Mouse (Mus musculus) liver, embryonic 14.5 days (tissue): ENCODE measurements around the gene Tgfbr3. TPM values are rescaled to one million over a fixed set of nuclear protein-coding genes. Genes with fewer than 3 reads are reported as not detected.

Experiments used
- ATAC-seq: fragments of 200-750 bp; cut with Nextera tagmentation; 2 replicates; pipeline ENCODE4 v1.8.0; 2017; ENCODE audit warnings: moderate number of reproducible peaks, mild to moderate bottlenecking, moderate library complexity; ENCODE audit not compliant: insufficient read depth
- DNase-seq, 3 experiments: peaks; one replicate each; pipeline ENCODE4 v3.0.0-alpha.2; 2012 to 2013; ENCODE audit warnings: low read depth in 3 of 3, low spot score in 3 of 3
- H3K27ac ChIP-seq: fragments of 300-500 bp; sonication (generic); 2 replicates; pipeline ENCODE4 v1.5.1; 2014; ENCODE audit warnings: moderate library complexity, mild to moderate bottlenecking, control low read depth, inconsistent platforms
- H3K27me3 ChIP-seq: fragments of 300-500 bp; sonication (generic); 2 replicates; pipeline ENCODE4 v1.6.1; 2014; ENCODE audit warnings: mild to moderate bottlenecking, low read length, moderate library complexity; ENCODE audit not compliant: control insufficient read depth, insufficient read depth
- H3K36me3 ChIP-seq: fragments of 300-500 bp; sonication (generic); replicated peaks from 2 replicates; pipeline ENCODE4 v1.6.1; 2014; ENCODE audit warnings: low read depth; ENCODE audit not compliant: control insufficient read depth, insufficient read depth
- H3K4me1 ChIP-seq, 2 experiments: fragments of 200-500 bp in 1 of 2; fragments of 300-500 bp in 1 of 2; sonication (generic) in 1 of 2; replicated peaks; 2 replicates each; pipeline ENCODE4 v1.6.1; 2012 to 2014; ENCODE audit warnings: antibody characterized with exemption in 1 of 2, inconsistent platforms in 1 of 2, low read length in 1 of 2; ENCODE audit not compliant: control insufficient read depth in 2 of 2, insufficient read depth in 2 of 2
- H3K4me2 ChIP-seq: fragments of 300-500 bp; sonication (generic); 2 replicates; pipeline ENCODE4 v1.6.1; 2014; ENCODE audit warnings: low read depth, mild to moderate bottlenecking, control low read depth, moderate library complexity
- H3K4me3 ChIP-seq, 2 experiments: fragments of 200-500 bp in 1 of 2; fragments of 300-500 bp in 1 of 2; sonication (generic) in 1 of 2; 2 replicates each; pipeline ENCODE4 v1.5.1; 2012 to 2014; ENCODE audit warnings: low read depth in 2 of 2, low read length in 2 of 2, mild to moderate bottlenecking in 2 of 2, control low read depth in 1 of 2, inconsistent platforms in 1 of 2, moderate library complexity in 1 of 2; ENCODE audit not compliant: insufficient read depth in 1 of 2
- H3K9ac ChIP-seq: fragments of 300-500 bp; sonication (generic); replicated peaks from 2 replicates; pipeline ENCODE4 v1.6.1; 2014; ENCODE audit warnings: mild to moderate bottlenecking, control low read depth, moderate library complexity
- H3K9me3 ChIP-seq: fragments of 300-500 bp; sonication (generic); 2 replicates; pipeline ENCODE4 v1.6.1; 2016; ENCODE audit warnings: low read length, mixed read lengths; ENCODE audit not compliant: control insufficient read depth
- CTCF ChIP-seq: IDR thresholded peaks from 2 replicates; pipeline ENCODE4 v1.5.1; 2016; ENCODE audit warnings: antibody characterized with exemption, low read depth, control low read depth
- EP300 ChIP-seq: IDR thresholded peaks from 2 replicates; pipeline ENCODE4 v1.6.1; 2016; ENCODE audit warnings: antibody characterized with exemption, low read depth
- WGBS: fragments of 180-500 bp; shearing (Covaris S2); extraction: QIAGEN DNeasy Blood & Tissue Kit; methylation state at CpG from one replicate; pipeline ENCODE4 v1.1.7; 2014; ENCODE audit not compliant: insufficient replicate concordance; 5-methylcytosine and 5-hydroxymethylcytosine counted together
- polyA plus RNA-seq, 2 experiments: library from polyadenylated mRNA; depleted of rRNA in 1 of 2; stranded (reverse) in 1 of 2; unstranded in 1 of 2; fragments of >200 nt; fragmentation: Nextera tagmentation in 1 of 2; extraction: Ambion mirVana in 1 of 2; gene quantifications; 2 replicates each; pipeline versions ENCODE4 v1.2.1 to v1.2.3; 2012 to 2014

Gene Tgfbr3
- polyA plus RNA-seq, 2 experiments, result 4.3 to 7.5 TPM

DNA sequence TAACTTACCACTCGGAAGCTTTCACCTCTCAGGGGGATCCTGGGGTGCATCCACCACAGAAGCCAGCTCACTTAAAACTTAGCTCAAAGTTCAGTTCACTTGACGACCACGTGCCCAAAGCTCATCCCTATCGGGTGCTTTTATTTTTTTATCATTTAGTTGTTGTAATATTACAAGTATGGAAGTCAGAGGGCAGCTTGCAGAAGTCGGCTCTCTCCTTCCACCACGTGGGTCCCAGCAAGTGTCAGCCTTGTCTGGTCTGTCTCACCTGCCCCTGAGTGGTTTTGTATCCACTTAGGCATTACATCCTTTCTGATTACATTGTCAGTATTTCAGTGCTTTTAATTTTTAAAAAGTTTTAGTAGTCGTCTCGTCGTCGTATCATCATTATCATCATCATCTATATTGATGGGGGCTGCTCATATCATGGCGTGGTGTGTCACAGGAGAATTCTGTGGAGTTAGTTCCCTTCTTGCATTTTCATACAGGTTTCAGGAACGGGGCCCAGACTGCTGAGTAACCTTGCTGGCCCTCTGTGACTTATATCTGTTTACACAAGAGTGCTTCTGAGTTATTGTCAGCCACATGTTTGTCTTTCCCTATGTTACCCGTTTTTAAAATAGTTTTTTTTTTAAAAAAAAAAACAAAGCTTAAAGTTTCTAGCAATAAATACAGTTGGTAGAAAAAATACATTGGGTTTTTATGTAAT lies 14.8 kb upstream of the Tgfbr3 start:
- H3K27ac ChIP-seq, result no peak overlapping the region
- H3K27me3 ChIP-seq, result no peaks in the 10 kb centered on the region
- H3K36me3 ChIP-seq, result no peaks in the 10 kb centered on the region
- no peak for TF ChIP-seq CTCF
- no peak for TF ChIP-seq EP300
- no peak overlapping the region for H3K4me3 ChIP-seq
- H3K4me2 ChIP-seq, result no peak overlapping the region
- DNase-seq (no peak), ATAC-seq (no peak)
- WGBS, result 53% methylated on average over 13 of the region's 13 CpGs
- no peaks in the 10 kb centered on the region for H3K4me1 ChIP-seq
- no peak overlapping the region for H3K9ac ChIP-seq
- H3K9me3 ChIP-seq, result no peaks in the 10 kb centered on the region

DNA sequence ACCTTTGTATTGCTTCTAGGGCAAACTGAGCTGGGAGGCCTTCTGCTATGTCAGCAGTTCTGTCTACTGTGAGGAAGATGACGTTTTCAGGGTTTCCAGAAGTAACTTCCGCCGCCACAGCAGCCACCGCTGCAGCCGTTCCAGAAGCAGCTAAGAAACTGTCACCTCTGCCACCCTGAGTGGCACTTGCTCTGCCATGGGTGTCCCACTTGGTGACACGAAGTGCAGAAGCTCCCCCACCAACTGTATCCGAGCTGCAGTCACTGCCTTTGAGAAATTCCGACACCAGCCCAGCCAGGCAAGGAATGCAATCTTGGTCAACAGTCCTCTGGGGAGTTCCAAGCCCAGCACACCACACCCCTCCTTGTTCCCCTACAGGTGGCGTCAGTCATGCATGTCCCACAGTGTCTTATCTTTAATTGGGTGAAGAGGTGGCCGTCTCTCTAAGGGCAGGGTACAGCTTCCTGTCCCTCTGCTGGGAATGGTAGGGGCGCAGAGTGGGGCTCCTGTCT lies 14.0 kb upstream of the Tgfbr3 start:
- WGBS, result 25% methylated on average over 11 of the region's 11 CpGs
- Histone ChIP-seq H3K9ac (no peak overlapping the region), H3K27me3 (no peaks in the 10 kb centered on the region), H3K4me2 (peak overlapping the region; percentile 8; the same call in 1 of the 2 replicates), H3K4me1 (no peaks in the 10 kb centered on the region), H3K36me3 (no peaks in the 10 kb centered on the region), H3K9me3 (no peaks in the 10 kb centered on the region), H3K27ac (no peak overlapping the region), H3K4me3 (no peak overlapping the region)
- ATAC-seq (no peak), DNase-seq (no peak)
- TF ChIP-seq CTCF, result peak; percentile 17; the same call in 1 of the 2 replicates
- no peak for TF ChIP-seq EP300

DNA sequence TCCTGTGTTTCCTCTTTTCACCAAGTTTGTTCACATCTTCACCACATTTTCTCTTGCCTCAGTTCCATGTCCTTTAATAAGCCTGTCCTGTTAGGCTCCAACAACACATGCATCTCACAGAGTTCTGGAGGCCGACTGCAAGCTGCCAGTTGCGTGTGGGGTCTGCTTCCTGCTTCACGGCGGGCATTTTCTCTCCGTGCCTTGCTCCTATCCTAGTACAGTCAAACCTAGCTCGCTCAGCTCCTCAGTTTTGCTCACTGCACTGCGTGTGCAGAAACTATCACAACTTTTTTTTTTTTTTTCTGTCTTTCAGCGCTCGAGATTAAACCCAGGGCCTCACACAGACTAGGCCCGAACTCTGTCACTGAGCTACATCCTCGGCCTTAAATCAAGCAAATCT lies 9.4 kb upstream of the Tgfbr3 start:
- H3K4me2 ChIP-seq, result no peak overlapping the region
- H3K27ac ChIP-seq, result no peak overlapping the region
- H3K27me3 ChIP-seq, result no peaks in the 10 kb centered on the region
- ATAC-seq (no peak), DNase-seq (no peak)
- 53% methylated on average over 11 of the region's 11 CpGs for WGBS
- H3K36me3 ChIP-seq, result no peaks in the 10 kb centered on the region
- H3K4me1 ChIP-seq, result peaks cover 0 to 4% of the 10 kb centered on the region in 2 experiments; a peak in 2 of 4 replicates
- TF ChIP-seq EP300, result no peak
- no peak for TF ChIP-seq CTCF
- H3K9ac ChIP-seq, result no peak overlapping the region
- H3K9me3 ChIP-seq, result no peaks in the 10 kb centered on the region
- H3K4me3 ChIP-seq, result no peak overlapping the region

- no peak for DNase-seq
- H3K36me3 ChIP-seq, result no peaks in the 10 kb centered on the region
- no peak overlapping the region for H3K27ac ChIP-seq
- no peak for ATAC-seq
- H3K4me3 ChIP-seq, result no peak overlapping the region
- H3K27me3 ChIP-seq, result no peaks in the 10 kb centered on the region
- TF ChIP-seq EP300 (no peak), CTCF (no peak)
- H3K4me1 ChIP-seq, result peaks cover 0 to 4% of the 10 kb centered on the region in 2 experiments; a peak in 2 of 4 replicates
- 54% methylated on average over 9 of the region's 9 CpGs for WGBS
- H3K4me2 ChIP-seq, result no peak overlapping the region
- H3K9ac ChIP-seq, result no peak overlapping the region
- H3K9me3 ChIP-seq, result no peaks in the 10 kb centered on the region
These were observed 7.3 kb upstream of the Tgfbr3 start for GRCm38 (mm10) chr5:107296512-107297322.
